Mouse (Mus musculus) embryo, embryonic 11 days (tissue): Measurements from ENCODE around the gene Sec23b.
"Not testable (repeated sequence)": the region's sequence is repeated elsewhere in the genome, so short reads cannot be mapped to it uniquely, and the experiment has no call there.

Source experiments
- DNase-seq: peaks from one replicate; pipeline ENCODE4 v3.0.0-alpha.2; 2015

Gene Sec23b

GRCm38 (mm10) chr2:144555820-144556552, at the start of gene Sec23b:
Sec23b (plus strand) TSS chr2:144556229.
- DNase-seq, result peak; percentile 96

DNA sequence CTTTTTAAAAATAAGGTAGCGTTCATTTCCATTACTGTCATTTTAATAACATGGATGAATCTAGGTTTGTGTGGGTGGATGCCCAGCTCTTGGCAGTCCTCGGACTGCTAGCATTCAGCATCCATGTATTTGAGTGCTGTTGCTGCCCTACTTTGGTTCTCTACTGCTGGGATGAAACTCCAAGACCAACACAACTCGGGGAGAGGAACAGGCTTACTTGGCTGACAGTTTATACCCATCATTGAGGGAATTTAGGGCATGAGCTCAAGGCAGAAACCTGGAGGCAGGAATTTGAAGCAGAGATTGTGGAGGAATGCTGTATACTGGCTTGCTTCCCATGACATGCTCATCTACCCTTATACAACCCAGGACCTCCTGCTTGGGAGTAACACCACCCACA, 41.4 kb upstream of the Sec23b start:
- DNase-seq, result no peak

DNA sequence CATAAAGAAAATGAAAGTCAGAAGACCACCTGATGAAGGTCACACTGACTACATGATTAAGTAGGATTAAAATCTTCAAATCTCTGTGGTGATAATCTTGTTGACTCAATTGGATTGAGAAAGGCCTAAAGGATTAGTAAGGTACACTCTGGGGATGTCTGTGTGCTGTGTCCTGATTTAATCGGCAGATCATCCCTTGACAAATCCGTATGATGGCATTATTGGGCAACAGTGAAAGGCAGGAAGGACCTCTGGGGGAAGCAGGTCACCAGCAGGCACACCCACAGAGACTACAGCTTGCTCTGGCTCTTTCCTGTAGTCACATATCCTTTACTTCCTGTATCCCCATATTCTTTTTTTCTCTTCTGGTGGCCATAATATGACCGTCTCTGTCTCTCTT, 36.3 kb upstream of the Sec23b start:
- no peak for DNase-seq

- DNase-seq, result no peak
Observed at GRCm38 (mm10) chr2:144525856-144526255, 30.2 kb upstream of the Sec23b start.

GRCm38 (mm10) chr2:144526981-144527820, 28.8 kb upstream of the Sec23b start, which contains the start of the genes Dzank1 and Polr3f:
Dzank1 (minus strand) TSS chr2:144527414.
Polr3f (plus strand) TSS chr2:144527718.
- peak; percentile 97 for DNase-seq

DNA sequence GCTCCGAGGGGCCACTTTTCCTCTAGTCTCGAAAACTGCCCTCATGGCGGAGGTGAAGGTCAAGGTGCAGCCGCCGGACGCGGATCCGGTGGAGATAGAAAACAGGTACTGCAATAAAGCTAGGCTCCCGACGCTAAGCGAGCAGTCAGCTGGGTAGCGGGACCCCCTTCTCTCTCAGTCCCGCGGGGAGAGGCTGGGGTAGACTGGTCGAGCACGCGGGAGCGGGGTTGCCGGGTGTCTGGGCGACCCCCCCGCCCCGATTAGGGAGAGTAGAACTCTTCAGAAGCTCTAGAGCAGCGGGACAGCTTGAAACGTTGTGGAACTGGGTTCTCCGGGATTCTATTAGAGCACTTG, 28.2 kb upstream of the Sec23b start:
- no peak for DNase-seq

GRCm38 (mm10) chr2:144537123-144537522, 18.9 kb upstream of the Sec23b start:
- no peak for DNase-seq

DNA sequence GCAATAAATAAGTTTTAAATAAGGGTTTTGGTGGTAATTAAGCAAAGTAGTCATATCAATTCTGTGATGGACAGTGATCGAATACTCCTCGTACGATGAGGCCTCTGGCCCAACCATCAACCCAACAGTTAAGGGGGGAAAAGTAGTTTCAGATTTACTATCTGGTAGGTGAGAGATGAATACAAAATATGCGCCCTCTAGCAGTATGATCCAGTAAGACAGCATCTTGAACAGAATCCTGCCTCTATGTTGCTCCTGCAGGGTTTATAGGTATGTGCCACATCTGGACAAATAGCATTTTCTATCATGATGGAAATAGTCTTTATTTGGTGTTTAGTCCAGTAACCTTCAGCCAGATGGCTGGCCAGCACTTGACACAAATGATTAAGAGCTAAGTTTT, 14.8 kb upstream of the Sec23b start:
- no peak for DNase-seq

DNA sequence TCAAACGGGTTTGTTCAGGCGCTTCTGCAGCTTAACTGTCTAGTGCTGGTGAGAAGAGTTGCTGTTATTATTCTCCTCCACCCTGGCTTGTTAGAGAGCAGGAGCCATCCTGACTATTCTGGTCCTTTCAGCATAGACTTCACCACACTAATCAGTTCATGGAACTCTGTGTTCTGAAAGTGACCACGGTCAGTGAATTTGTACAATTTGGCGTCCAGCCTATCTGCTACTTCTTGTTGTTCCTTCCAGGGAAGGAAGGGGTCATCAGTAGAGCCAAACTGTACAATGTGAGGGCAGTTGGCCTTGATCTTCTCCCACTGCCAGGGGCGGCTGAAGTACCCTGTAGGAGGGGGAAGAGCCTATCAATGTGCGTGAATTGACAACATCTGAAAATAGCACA, 12.4 kb upstream of the Sec23b start:
- DNase-seq, result no peak

GRCm38 (mm10) chr2:144544630-144545029, 11.4 kb upstream of the Sec23b start:
- no peak for DNase-seq

DNA sequence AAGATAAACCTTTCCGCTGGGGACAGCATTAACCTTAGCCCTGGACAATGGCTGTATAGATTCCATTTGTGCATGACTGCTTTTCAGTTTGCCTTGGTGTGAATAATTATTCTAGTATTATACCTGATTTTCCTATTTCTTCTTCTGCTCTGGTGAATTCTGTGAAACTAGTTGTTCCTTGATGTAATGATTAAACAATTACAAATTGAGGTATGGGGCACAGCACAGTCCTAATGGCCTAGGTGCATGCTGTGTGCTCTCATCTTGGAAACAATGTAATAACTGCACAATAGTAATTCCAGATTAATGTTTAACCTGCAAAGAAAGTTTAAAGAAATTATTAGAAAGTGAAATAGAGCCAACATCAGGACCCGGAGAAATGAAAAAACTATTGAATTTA, 11.0 kb upstream of the Sec23b start:
- DNase-seq, result no peak

- DNase-seq, result no peak
Observed at GRCm38 (mm10) chr2:144545481-144545880, 10.5 kb upstream of the Sec23b start.

- DNase-seq, result no peak
Observed at GRCm38 (mm10) chr2:144547559-144547958, 8.5 kb upstream of the Sec23b start.

DNA sequence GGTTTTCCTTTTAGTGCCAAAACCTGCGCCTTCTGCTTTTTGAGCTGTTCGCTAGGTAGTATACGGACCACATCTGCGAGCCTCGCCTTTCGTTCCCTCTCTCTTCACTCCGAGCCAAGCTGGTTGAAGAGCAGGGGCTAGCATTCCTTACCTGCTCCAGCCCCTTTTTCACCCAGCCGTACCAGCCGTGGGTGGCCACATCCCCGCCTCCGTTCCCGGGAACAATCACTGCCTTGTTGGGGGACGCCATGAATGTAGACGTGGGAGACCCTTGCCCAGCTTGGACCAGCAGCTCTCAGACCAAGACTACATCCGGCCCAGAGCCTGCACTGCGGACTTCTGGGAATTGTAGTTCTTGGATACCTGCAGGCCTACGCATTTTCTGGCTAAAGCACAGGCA, 5.5 kb upstream of the Sec23b start, which contains the start of gene Rbbp9:
Gene Rbbp9, minus strand, starts transcription at position 341 of the 400 bp plus-strand sequence.
- DNase-seq, result peak; percentile 92

GRCm38 (mm10) chr2:144553905-144554304, 2.1 kb upstream of the Sec23b start:
- DNase-seq, result no peak

DNA sequence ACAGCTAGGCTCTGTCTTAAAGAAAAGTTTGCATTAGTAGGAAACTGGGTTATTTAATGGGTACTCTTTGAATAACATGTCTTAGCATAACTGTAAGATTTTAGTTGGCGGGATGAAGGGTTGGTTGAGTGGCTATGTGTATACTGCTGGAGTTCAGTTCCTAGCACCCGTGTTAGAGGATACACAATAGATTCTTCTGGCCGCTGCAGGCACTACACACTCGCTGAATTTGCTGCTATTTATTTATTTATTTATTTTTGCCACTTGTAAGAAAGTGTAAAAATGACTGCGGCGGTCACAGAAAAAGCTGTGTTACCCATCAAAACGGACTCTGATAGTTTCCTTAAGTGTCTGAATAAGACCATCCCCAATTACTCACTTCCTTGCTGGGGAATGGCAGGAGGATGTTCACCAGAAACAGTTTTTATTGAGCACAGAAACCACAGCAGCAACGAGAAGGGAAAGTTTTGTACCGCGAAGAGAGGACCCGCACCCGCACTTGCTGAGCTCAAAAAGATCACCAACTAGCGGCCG, 676 bp upstream of the Sec23b start:
- peak; percentile 50 for DNase-seq

DNA sequence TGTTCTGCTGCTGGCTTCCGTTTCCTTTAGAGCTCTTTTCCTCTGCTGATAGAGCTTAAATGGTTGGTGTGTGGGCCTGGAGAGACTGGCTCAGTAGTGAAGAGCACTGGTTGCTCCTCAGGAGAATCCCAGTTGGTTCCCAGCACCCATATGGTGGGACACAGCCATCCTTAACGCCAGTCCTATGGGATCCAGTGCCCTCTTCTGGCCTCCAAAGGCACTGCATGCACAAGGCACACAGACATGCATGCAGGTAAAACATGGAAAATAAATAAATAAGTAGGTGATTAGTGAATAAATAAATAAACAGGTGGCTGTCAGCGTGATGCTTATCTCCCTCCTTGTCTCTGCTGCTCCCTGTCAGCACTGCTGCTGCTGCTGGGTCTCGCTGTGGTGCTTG, 32.7 kb downstream of the Sec23b start:
- DNase-seq, result no peak

DNA sequence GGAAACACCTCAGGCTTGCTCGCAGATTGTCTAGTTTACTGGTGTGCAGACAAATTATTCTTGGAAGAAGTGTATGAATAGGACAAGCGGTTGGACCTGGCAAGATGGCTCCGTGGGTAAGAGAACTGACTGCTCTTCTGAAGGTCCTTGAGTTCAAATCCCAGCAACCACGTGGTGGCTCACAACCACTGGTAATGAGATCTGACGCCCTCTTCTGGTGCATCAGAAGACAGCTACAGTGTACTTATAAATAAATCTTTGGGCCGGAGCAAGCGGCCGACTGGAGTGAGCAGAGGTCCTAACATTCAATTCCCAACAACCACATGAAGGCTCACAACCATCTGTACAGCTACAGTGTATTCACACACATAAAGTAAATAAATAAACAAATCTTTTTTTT, 37.0 kb downstream of the Sec23b start:
- DNase-seq, result not testable (repeated sequence)

GRCm38 (mm10) chr2:144593951-144594651, 38.1 kb downstream of the Sec23b start, which contains the start of gene Smim26:
Smim26 (plus strand) TSS chr2:144594054.
- peak; percentile 91 for DNase-seq

- no peak for DNase-seq
Observed at GRCm38 (mm10) chr2:144598006-144598405, 42.0 kb downstream of the Sec23b start.

- peak; percentile 92 for DNase-seq
Observed at GRCm38 (mm10) chr2:144599831-144600687, 44.0 kb downstream of the Sec23b start, which contains the start of gene Dtd1. Dtd1 (plus strand) TSS chr2:144599897.

DNA sequence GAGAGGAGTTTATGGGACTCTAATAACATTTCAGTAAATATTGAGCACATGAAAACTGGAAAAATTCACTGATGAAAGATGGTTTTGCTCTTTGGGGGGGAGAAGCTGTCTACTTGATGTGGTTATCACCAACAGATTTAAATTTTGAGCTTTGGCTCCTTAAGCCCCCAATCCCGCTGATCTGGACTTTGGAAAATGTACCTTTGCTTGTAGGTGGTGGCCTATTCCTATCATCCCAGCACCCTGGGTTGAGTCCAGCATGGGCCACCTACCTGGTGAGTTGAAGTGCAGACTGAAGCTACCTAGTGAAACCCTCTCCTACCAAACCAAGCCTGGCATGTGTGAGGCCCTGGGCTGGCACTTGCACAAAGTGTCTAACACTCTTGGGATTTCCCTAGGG, 45.5 kb downstream of the Sec23b start:
- DNase-seq, result no peak
